Mouse (Mus musculus) kidney, postnatal 25 days (tissue): ENCODE data around the gene Prrc2a.

Experiments
- DNase-seq, 2 experiments: peaks; one replicate each; pipeline ENCODE4 v3.0.0; 2021; ENCODE audit warnings: mixed read lengths in 2 of 2

Gene Prrc2a

DNA sequence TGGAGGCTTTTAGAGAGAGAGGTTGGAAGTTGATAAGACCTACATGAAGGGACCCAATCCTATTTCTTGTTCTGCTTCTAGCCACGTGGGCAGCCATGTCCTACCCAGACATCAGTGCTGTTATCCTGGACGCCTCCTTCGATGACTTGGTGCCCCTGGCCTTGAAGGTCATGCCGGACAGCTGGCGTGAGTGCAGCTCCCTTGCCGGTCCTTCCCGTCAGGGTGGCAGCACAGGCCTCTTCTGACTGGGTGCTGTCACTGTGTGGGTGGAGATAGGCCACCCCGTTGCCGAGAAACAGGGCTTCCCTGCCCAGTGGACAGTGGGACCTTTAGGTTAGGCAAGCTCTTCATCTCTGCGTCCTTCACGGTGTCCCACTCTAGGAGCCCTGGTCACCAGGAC lies 63.5 kb downstream of the Prrc2a start:
- DNase-seq, result no peak

- DNase-seq, result peak in 1 of 2 experiments; percentile 76
Measured at GRCm38 (mm10) chr17:35100196-35100765, 64.4 kb downstream of the Prrc2a start.
